Mouse (Mus musculus) retina, postnatal 7 days (tissue): ENCODE data around the gene Ubl4b.
A peak's percentile ranks its signal among the peaks of the same experiment; 100 is the strongest.

Source experiments
- DNase-seq: peaks from one replicate; pipeline ENCODE4 v3.0.0-alpha.2; 2012; ENCODE audit warnings: low read depth, low spot score

The Ubl4b gene

GRCm38 (mm10) chr3:107568721-107569120, 13.8 kb upstream of the Ubl4b start:
- no peak for DNase-seq

- no peak for DNase-seq
These were observed 12.9 kb upstream of the Ubl4b start for GRCm38 (mm10) chr3:107567766-107568165.

GRCm38 (mm10) chr3:107565331-107565730, 10.5 kb upstream of the Ubl4b start:
- DNase-seq, result no peak

GRCm38 (mm10) chr3:107563880-107564279, 9.0 kb upstream of the Ubl4b start:
- DNase-seq, result no peak

GRCm38 (mm10) chr3:107562591-107562990, 7.7 kb upstream of the Ubl4b start:
- DNase-seq, result no peak

- no peak for DNase-seq
These were observed 7.2 kb upstream of the Ubl4b start for GRCm38 (mm10) chr3:107562104-107562503.

- DNase-seq, result peak; percentile 47
These were observed 4.3 kb upstream of the Ubl4b start for GRCm38 (mm10) chr3:107559183-107559582.

GRCm38 (mm10) chr3:107558740-107559139, 3.9 kb upstream of the Ubl4b start:
- no peak for DNase-seq

GRCm38 (mm10) chr3:107550409-107551049, 4.3 kb downstream of the Ubl4b start:
- peak; percentile 51 for DNase-seq

- no peak for DNase-seq
These were observed 7.9 kb downstream of the Ubl4b start for GRCm38 (mm10) chr3:107546956-107547355.

GRCm38 (mm10) chr3:107545716-107546412, 9.0 kb downstream of the Ubl4b start:
- DNase-seq, result no peak

- DNase-seq, result no peak
These were observed 9.6 kb downstream of the Ubl4b start for GRCm38 (mm10) chr3:107545278-107545677.

- no peak for DNase-seq
These were observed 11.5 kb downstream of the Ubl4b start for GRCm38 (mm10) chr3:107543158-107544080.

GRCm38 (mm10) chr3:107542584-107542983, 12.3 kb downstream of the Ubl4b start:
- no peak for DNase-seq

- no peak for DNase-seq
These were observed 17.4 kb downstream of the Ubl4b start for GRCm38 (mm10) chr3:107537504-107537889.

- DNase-seq, result no peak
These were observed 17.9 kb downstream of the Ubl4b start for GRCm38 (mm10) chr3:107536810-107537503.

GRCm38 (mm10) chr3:107534951-107535350, 19.9 kb downstream of the Ubl4b start:
- no peak for DNase-seq

GRCm38 (mm10) chr3:107533532-107533931, 21.3 kb downstream of the Ubl4b start:
- no peak for DNase-seq

- DNase-seq, result no peak
These were observed 24.3 kb downstream of the Ubl4b start for GRCm38 (mm10) chr3:107530581-107530980.

- no peak for DNase-seq
These were observed 25.7 kb downstream of the Ubl4b start for GRCm38 (mm10) chr3:107529182-107529581.

GRCm38 (mm10) chr3:107528401-107529118, 26.3 kb downstream of the Ubl4b start:
- DNase-seq, result no peak
